Mouse (Mus musculus) heart, postnatal 0 days (tissue): Measurements from ENCODE around the gene Inppl1.

Source experiments
- CTCF ChIP-seq: IDR thresholded peaks from 2 replicates; pipeline ENCODE4 v1.5.1; 2016; ENCODE audit warnings: antibody characterized with exemption, control low read depth, low read depth
- EP300 ChIP-seq: IDR thresholded peaks from 2 replicates; pipeline ENCODE4 v1.6.1; 2016; ENCODE audit warnings: antibody characterized with exemption, low read depth

DNA sequence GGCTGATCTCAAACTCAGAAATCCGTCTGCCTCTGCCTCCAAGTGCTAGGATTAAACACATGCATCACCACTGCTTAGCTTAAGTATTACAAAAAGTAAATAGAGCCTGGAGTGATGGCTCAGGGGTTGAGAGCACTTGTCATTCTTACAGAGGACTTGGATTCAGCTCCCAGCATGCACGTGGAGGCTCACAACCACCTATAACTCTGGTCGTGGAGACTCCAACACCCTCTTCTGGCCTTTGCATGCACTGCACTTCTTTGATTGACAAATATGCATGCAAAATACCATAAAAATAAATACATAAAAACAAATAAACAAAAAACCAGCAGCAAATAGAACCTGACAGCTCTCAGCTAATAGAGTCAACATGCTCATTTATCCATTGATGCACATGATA is 24.3 kb upstream of the Inppl1 start:
- TF ChIP-seq CTCF (no peak), EP300 (no peak)
